Mouse (Mus musculus) MN1 (cell line): ENCODE results near the gene Atp6v0d1.
A peak's percentile ranks its signal among the peaks of the same experiment; 100 is the strongest.

ENCODE experiments used
- DNase-seq: peaks from one replicate; pipeline ENCODE4 v3.0.0-alpha.2; 2016; ENCODE audit warnings: low spot score

Gene Atp6v0d1

GRCm38 (mm10) chr8:105537011-105537677 lies 28.7 kb downstream of the Atp6v0d1 start:
- DNase-seq, result no peak

- no peak for DNase-seq
These were observed 29.3 kb downstream of the Atp6v0d1 start for GRCm38 (mm10) chr8:105536546-105536945.

GRCm38 (mm10) chr8:105533892-105534329 lies 31.9 kb downstream of the Atp6v0d1 start:
- peak; percentile 88 for DNase-seq

GRCm38 (mm10) chr8:105533439-105533838 lies 32.4 kb downstream of the Atp6v0d1 start:
- DNase-seq, result peak; percentile 53

- DNase-seq, result no peak
These were observed 34.1 kb downstream of the Atp6v0d1 start for GRCm38 (mm10) chr8:105531774-105532173.

GRCm38 (mm10) chr8:105529271-105529670 lies 36.6 kb downstream of the Atp6v0d1 start:
- DNase-seq, result no peak

- DNase-seq, result no peak
These were observed 37.6 kb downstream of the Atp6v0d1 start for GRCm38 (mm10) chr8:105528206-105528605.

- DNase-seq, result peak; percentile 73
These were observed 38.7 kb downstream of the Atp6v0d1 start for GRCm38 (mm10) chr8:105527110-105527509.

GRCm38 (mm10) chr8:105522890-105523289 lies 43.0 kb downstream of the Atp6v0d1 start:
- DNase-seq, result no peak

- DNase-seq, result no peak
These were observed 43.7 kb downstream of the Atp6v0d1 start for GRCm38 (mm10) chr8:105521995-105522769.

- no peak for DNase-seq
These were observed 44.8 kb downstream of the Atp6v0d1 start for GRCm38 (mm10) chr8:105521061-105521460.

- no peak for DNase-seq
These were observed 45.3 kb downstream of the Atp6v0d1 start for GRCm38 (mm10) chr8:105520521-105520920.

- DNase-seq, result no peak
These were observed 46.3 kb downstream of the Atp6v0d1 start for GRCm38 (mm10) chr8:105519591-105519990.

- DNase-seq, result peak; percentile 75
These were observed 47.2 kb downstream of the Atp6v0d1 start, which contains the start of gene Hsd11b2 for GRCm38 (mm10) chr8:105518436-105519313. Hsd11b2 (plus strand) TSS chr8:105518755.

- no peak for DNase-seq
These were observed 48.5 kb downstream of the Atp6v0d1 start for GRCm38 (mm10) chr8:105517346-105517745.

GRCm38 (mm10) chr8:105516018-105516645 lies 49.7 kb downstream of the Atp6v0d1 start:
- DNase-seq, result peak; percentile 89

- peak; percentile 57 for DNase-seq
These were observed 51.2 kb downstream of the Atp6v0d1 start for GRCm38 (mm10) chr8:105514656-105515055.

- no peak for DNase-seq
These were observed 51.7 kb downstream of the Atp6v0d1 start for GRCm38 (mm10) chr8:105514194-105514593.

- no peak for DNase-seq
These were observed 55.7 kb downstream of the Atp6v0d1 start for GRCm38 (mm10) chr8:105509997-105510735.

- no peak for DNase-seq
These were observed 57.1 kb downstream of the Atp6v0d1 start for GRCm38 (mm10) chr8:105508758-105509157.

- DNase-seq, result no peak
These were observed 58.9 kb downstream of the Atp6v0d1 start for GRCm38 (mm10) chr8:105506977-105507376.
